Mouse (Mus musculus) ES-Bruce4 (cell line): ENCODE measurements around the gene Tmem132b.

Source experiments
- CTCF ChIP-seq: IDR thresholded peaks from one replicate; pipeline ENCODE4 v1.8.1; 2011; ENCODE audit warnings: low read depth, low read length
- POLR2A ChIP-seq: IDR thresholded peaks from one replicate; pipeline ENCODE4 v1.8.1; 2011; ENCODE audit warnings: low read length; ENCODE audit not compliant: insufficient read depth

DNA sequence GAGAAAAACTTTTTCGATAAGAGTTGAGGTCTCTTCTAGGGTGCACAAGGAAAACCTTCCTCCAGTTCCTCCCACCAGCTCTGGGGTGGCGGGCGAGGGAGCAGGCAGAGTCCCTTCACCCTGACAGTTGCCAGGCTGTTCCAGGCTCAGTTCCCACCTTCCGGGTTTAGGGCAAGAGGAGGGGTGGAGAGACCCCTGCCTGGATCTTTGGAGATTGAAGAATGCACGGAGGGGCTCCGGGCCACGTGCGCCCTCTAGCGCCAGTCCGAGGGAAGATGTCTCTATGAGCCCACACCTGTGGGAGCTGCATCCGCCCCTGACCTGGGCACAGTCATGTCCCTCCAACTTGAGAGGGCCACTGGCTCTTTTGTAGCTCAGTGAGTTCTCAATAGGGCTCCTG lies 268.5 kb downstream of the Tmem132b start:
- TF ChIP-seq CTCF = peak; percentile 77
- TF ChIP-seq POLR2A = no peak
